Mouse (Mus musculus) bone marrow, adult 2 months (tissue): ENCODE measurements around the gene Afap1.

Source experiments
- CTCF ChIP-seq: fragments of 200-500 bp; IDR thresholded peaks from 2 replicates; pipeline ENCODE4 v1.5.1; 2011; ENCODE audit warnings: low read length, control low read depth; ENCODE audit not compliant: control insufficient read depth, insufficient read depth
- POLR2A ChIP-seq: fragments of 200-500 bp; IDR thresholded peaks from 2 replicates; pipeline ENCODE4 v1.6.1; 2011; ENCODE audit warnings: low read depth, mild to moderate bottlenecking, control low read depth, low read length, borderline replicate concordance; ENCODE audit not compliant: control insufficient read depth

DNA sequence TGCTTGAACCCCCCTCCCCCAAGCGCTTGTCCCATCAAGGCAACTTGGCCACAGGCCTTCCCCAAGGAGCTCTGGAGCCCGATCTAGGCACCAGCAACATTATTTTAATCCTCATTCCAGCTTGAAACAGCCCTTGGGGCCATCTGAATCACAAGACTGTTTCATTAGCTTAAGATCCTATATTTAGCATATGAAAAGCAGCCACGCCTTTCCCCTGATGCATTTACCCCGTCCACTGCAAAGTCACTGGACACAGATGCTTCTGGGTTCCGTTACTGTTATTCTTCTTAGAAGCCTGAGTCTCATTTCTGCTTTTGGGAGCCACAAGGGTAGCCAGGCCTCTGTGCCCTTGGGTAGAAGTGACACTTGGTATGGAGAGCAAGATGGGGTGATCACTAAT lies 41.6 kb upstream of the Afap1 start:
- TF ChIP-seq POLR2A (no peak), CTCF (no peak)
